Mouse (Mus musculus): ENCODE results near the gene Stk32b. TPM values are rescaled to one million over a fixed set of nuclear protein-coding genes. Genes with fewer than 3 reads are reported as not detected.

The Stk32b gene
- polyA plus RNA-seq, 1 experiment: 1.8 TPM

GRCm38 (mm10) chr5:37704962-37705361, 12.0 kb downstream of the Stk32b start:
- Histone ChIP-seq H3K4me1 (ENCODE audit: control insufficient read depth, insufficient read depth, low read length) (no peaks in the 10 kb centered on the region), H3K27ac (ENCODE audit: insufficient read depth, low read length) (no peak overlapping the region), H3K4me3 (replicated peaks; ENCODE audit: insufficient read depth, low read depth, low read length) (no peak overlapping the region), H3K27me3 (ENCODE audit: control insufficient read depth, insufficient read depth, low read length) (no peaks in the 10 kb centered on the region)
- no peak for TF ChIP-seq CTCF (IDR thresholded peaks at IDR 0.05; ENCODE audit: borderline replicate concordance, insufficient read depth, low read depth, low read length)
- no peak for TF ChIP-seq POLR2A (IDR thresholded peaks at IDR 0.05; ENCODE audit: borderline replicate concordance, insufficient read depth, low read length)
- DNase-seq: no peak
- WGBS: 76% methylated on average over 2 of the region's 2 CpGs

GRCm38 (mm10) chr5:37699757-37700156, 17.2 kb downstream of the Stk32b start:
- peak; percentile 18 to 55 for DNase-seq
- no peak overlapping the region for H3K27ac ChIP-seq (ENCODE audit: insufficient read depth, low read length)
- TF ChIP-seq POLR2A (IDR thresholded peaks at IDR 0.05; ENCODE audit: borderline replicate concordance, insufficient read depth, low read length) (no peak), CTCF (IDR thresholded peaks at IDR 0.05; ENCODE audit: borderline replicate concordance, insufficient read depth, low read depth, low read length) (no peak)
- H3K4me1 ChIP-seq (ENCODE audit: control insufficient read depth, insufficient read depth, low read length): no peaks in the 10 kb centered on the region
- H3K27me3 ChIP-seq (ENCODE audit: control insufficient read depth, insufficient read depth, low read length): no peaks in the 10 kb centered on the region
- 31% methylated on average over 12 of the region's 12 CpGs for WGBS
- H3K4me3 ChIP-seq (replicated peaks; ENCODE audit: insufficient read depth, low read depth, low read length): no peak overlapping the region

GRCm38 (mm10) chr5:37697286-37697685, 19.7 kb downstream of the Stk32b start:
- Histone ChIP-seq H3K27me3 (ENCODE audit: control insufficient read depth, insufficient read depth, low read length) (no peaks in the 10 kb centered on the region; the same call in 1 of the 2 replicates), H3K4me3 (replicated peaks; ENCODE audit: insufficient read depth, low read depth, low read length) (no peak overlapping the region), H3K4me1 (ENCODE audit: control insufficient read depth, insufficient read depth, low read length) (no peaks in the 10 kb centered on the region), H3K27ac (ENCODE audit: insufficient read depth, low read length) (no peak overlapping the region)
- WGBS: 85% methylated on average over 7 of the region's 7 CpGs
- no peak for DNase-seq
- TF ChIP-seq POLR2A (IDR thresholded peaks at IDR 0.05; ENCODE audit: borderline replicate concordance, insufficient read depth, low read length) (no peak), CTCF (IDR thresholded peaks at IDR 0.05; ENCODE audit: borderline replicate concordance, insufficient read depth, low read depth, low read length) (no peak)

- TF ChIP-seq CTCF (IDR thresholded peaks at IDR 0.05; ENCODE audit: borderline replicate concordance, insufficient read depth, low read depth, low read length) (no peak), POLR2A (IDR thresholded peaks at IDR 0.05; ENCODE audit: borderline replicate concordance, insufficient read depth, low read length) (no peak)
- no peak for DNase-seq
- Histone ChIP-seq H3K4me3 (replicated peaks; ENCODE audit: insufficient read depth, low read depth, low read length) (no peak overlapping the region), H3K27ac (ENCODE audit: insufficient read depth, low read length) (no peak overlapping the region), H3K4me1 (ENCODE audit: control insufficient read depth, insufficient read depth, low read length) (no peaks in the 10 kb centered on the region), H3K27me3 (ENCODE audit: control insufficient read depth, insufficient read depth, low read length) (no peaks in the 10 kb centered on the region; the same call in 1 of the 2 replicates)
- WGBS: 11% methylated on average over 4 of the region's 4 CpGs
Observed at GRCm38 (mm10) chr5:37695773-37696172, 21.2 kb downstream of the Stk32b start.

- no peak for TF ChIP-seq POLR2A (IDR thresholded peaks at IDR 0.05; ENCODE audit: borderline replicate concordance, insufficient read depth, low read length)
- no peak for TF ChIP-seq CTCF (IDR thresholded peaks at IDR 0.05; ENCODE audit: borderline replicate concordance, insufficient read depth, low read depth, low read length)
- H3K4me3 ChIP-seq (replicated peaks; ENCODE audit: insufficient read depth, low read depth, low read length): no peak overlapping the region
- no peaks in the 10 kb centered on the region for H3K4me1 ChIP-seq (ENCODE audit: control insufficient read depth, insufficient read depth, low read length)
- WGBS: 83% methylated on average over 3 of the region's 3 CpGs
- H3K27ac ChIP-seq (ENCODE audit: insufficient read depth, low read length): no peak overlapping the region
- H3K27me3 ChIP-seq (ENCODE audit: control insufficient read depth, insufficient read depth, low read length): no peaks in the 10 kb centered on the region; the same call in 1 of the 2 replicates
- DNase-seq: no peak
Observed at GRCm38 (mm10) chr5:37692759-37693158, 24.2 kb downstream of the Stk32b start.

GRCm38 (mm10) chr5:37670781-37671180, 46.2 kb downstream of the Stk32b start:
- no peak overlapping the region for H3K27ac ChIP-seq (ENCODE audit: insufficient read depth, low read length)
- TF ChIP-seq POLR2A (IDR thresholded peaks at IDR 0.05; ENCODE audit: borderline replicate concordance, insufficient read depth, low read length): no peak
- TF ChIP-seq CTCF (IDR thresholded peaks at IDR 0.05; ENCODE audit: borderline replicate concordance, insufficient read depth, low read depth, low read length): no peak
- DNase-seq: no peak
- H3K4me3 ChIP-seq (replicated peaks; ENCODE audit: insufficient read depth, low read depth, low read length): no peak overlapping the region
- 83% methylated on average over 7 of the region's 7 CpGs for WGBS
- H3K27me3 ChIP-seq (ENCODE audit: control insufficient read depth, insufficient read depth, low read length): no peaks in the 10 kb centered on the region
- H3K4me1 ChIP-seq (ENCODE audit: control insufficient read depth, insufficient read depth, low read length): no peaks in the 10 kb centered on the region

- no peaks in the 10 kb centered on the region for H3K4me1 ChIP-seq (ENCODE audit: control insufficient read depth, insufficient read depth, low read length)
- H3K4me3 ChIP-seq (replicated peaks; ENCODE audit: insufficient read depth, low read depth, low read length): no peak overlapping the region
- H3K27ac ChIP-seq (ENCODE audit: insufficient read depth, low read length): no peak overlapping the region
- TF ChIP-seq CTCF (IDR thresholded peaks at IDR 0.05; ENCODE audit: borderline replicate concordance, insufficient read depth, low read depth, low read length) (no peak), POLR2A (IDR thresholded peaks at IDR 0.05; ENCODE audit: borderline replicate concordance, insufficient read depth, low read length) (no peak)
- DNase-seq: no peak
- H3K27me3 ChIP-seq (ENCODE audit: control insufficient read depth, insufficient read depth, low read length): no peaks in the 10 kb centered on the region
- WGBS: 73% methylated on average over 3 of the region's 3 CpGs
Observed at GRCm38 (mm10) chr5:37664962-37665361, 52.0 kb downstream of the Stk32b start.

GRCm38 (mm10) chr5:37659177-37659576, 57.8 kb downstream of the Stk32b start:
- Histone ChIP-seq H3K4me1 (ENCODE audit: control insufficient read depth, insufficient read depth, low read length) (no peaks in the 10 kb centered on the region), H3K4me3 (replicated peaks; ENCODE audit: insufficient read depth, low read depth, low read length) (no peak overlapping the region), H3K27ac (ENCODE audit: insufficient read depth, low read length) (no peak overlapping the region), H3K27me3 (ENCODE audit: control insufficient read depth, insufficient read depth, low read length) (no peaks in the 10 kb centered on the region)
- TF ChIP-seq POLR2A (IDR thresholded peaks at IDR 0.05; ENCODE audit: borderline replicate concordance, insufficient read depth, low read length): no peak
- TF ChIP-seq CTCF (IDR thresholded peaks at IDR 0.05; ENCODE audit: borderline replicate concordance, insufficient read depth, low read depth, low read length): no peak
- 56% methylated on average over 4 of the region's 4 CpGs for WGBS
- DNase-seq: no peak
